Mouse (Mus musculus) CD4-positive, CD25-positive, alpha-beta regulatory T cell, adult 4 months (primary cell): ENCODE results near the gene Mfsd1. TPM values are rescaled to one million over a fixed set of nuclear protein-coding genes. Genes with fewer than 3 reads are reported as not detected.

ENCODE experiments used
- ATAC-seq: one replicate; pipeline ENCODE4 v1.8.0; 2017
- polyA plus RNA-seq, 2 experiments: library from polyadenylated mRNA; unstranded; fragments of 100-300 nt; shearing (Covaris generic); gene quantifications; one replicate each; pipeline ENCODE4 v1.2.1; 2017

Mfsd1 gene
- 10 to 100 TPM; 30.6 to 33.4 TPM for polyA plus RNA-seq

DNA sequence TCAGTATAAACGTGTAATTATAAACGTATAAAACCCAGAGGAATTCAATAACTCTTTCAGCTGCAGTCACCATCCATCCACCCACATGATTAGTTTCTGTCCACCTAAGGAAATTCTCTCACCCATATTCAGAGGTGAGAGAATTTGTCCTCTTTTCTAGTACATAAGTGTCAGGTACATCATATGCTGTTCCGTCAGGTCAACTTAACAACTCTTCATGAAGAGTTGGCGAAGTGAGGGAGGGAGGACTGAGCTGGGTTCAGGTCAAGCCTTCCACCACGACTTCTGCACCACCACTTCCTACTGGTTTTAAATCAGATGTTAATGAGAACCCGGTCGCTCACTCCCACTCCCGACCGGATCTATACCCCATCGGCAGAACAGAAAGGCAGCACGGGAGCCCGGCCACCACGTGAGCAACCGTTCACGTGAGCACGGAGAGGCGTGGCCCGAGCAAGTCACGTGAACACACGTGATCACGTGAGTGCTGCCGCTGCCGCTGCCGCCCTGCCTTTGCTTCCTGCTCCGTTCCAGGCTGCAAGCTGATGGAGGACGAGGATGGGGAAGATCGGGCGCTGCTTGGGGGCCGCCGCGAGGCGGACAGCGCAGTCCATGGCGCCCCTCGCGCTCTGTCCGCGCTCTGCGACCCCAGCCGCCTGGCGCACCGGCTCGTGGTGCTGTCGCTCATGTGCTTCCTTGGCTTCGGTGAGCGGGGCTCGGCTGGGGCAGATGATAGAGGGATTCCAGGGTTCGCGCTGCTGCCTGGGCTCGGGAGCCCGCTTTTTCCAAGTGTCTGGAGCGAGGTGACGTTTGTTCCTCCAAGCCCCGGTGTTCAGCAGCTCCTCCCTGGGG lies at the start of gene Mfsd1:
Gene Mfsd1 (plus strand): TSS at position 469 of the 852 bp plus-strand sequence.
- ATAC-seq, result peak; percentile 83

DNA sequence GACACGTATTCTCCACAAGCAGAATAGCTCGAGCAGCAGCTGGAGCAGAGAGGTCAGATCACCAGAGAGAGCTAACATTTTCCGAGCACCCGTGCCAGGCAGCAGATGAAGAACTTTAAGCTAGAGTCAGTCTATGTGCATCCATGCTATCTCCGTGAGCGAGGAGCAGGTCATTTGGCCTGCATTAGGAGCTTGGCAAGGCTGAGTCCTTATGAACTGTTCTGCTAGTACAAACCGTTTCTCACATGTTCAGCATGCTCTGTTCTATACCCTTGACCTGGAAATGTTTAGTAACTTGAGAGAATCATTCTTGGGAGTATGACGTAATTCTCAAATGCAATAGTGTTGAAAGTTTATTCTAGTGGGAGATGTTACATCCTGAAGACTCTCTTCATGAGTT lies 38.9 kb upstream of the Mfsd1 start:
- ATAC-seq, result no peak

DNA sequence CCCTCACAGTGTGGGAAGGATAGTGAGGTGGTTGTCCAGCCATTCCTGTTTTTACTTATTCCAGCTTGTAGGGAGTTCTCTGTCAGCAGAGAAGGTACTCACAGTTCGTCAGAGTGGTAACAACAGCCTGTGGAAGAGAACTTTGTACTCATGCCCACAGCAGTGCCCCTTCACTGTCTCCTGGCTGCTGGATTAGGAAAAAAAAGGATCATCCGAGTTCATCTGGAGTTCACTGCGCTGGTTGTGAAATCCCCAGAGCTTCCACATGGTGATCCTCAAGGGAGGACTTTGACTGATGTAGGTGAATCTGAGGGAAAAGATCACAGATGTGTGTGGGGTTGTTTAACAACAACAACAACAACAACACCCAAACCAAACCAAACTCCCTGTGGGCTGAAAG lies 31.3 kb upstream of the Mfsd1 start:
- ATAC-seq, result no peak

DNA sequence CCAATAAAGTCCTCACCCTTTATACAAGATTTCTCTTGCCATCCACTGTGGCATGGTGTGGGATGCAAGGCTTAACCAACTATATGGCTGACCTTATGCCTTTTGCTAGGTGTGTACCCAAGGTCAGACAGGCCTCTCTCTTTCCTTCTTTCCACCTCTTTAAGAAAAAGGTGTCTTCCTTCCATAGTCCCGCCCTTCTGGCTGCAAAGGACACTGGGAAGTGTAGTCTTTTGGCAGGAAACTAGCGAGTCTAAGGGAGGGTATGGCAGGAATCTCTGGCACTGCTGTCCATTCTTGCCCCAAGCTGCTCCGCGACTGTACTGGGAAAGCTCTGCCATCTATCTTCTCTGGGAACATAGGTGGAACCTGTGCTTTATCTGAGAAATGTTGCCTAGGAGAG lies 29.3 kb upstream of the Mfsd1 start:
- ATAC-seq, result no peak

DNA sequence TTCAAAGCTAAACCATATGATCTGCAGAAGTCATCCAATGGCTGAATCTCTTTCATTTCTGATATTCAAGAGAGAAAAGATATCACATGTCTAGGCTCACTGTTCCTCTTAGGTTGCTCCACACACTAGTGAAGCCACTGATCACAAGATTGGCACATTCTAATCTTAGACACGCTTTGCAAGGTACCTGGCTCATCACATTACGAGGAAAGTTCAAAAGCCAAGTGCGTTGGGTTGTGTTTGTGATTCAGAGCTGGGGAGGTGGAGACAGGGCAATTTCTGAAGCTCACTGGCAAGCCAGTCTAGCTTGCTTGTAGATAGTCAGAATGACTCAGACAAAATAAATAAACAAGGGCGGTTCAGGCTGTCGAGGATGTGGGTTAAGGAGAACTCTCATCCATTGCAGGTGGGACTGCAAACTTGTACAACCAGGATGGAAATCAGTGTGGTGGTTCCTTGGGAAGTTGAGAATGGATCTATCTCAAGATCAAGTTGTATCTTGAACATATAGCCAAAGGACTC lies 28.6 kb upstream of the Mfsd1 start:
- no peak for ATAC-seq

DNA sequence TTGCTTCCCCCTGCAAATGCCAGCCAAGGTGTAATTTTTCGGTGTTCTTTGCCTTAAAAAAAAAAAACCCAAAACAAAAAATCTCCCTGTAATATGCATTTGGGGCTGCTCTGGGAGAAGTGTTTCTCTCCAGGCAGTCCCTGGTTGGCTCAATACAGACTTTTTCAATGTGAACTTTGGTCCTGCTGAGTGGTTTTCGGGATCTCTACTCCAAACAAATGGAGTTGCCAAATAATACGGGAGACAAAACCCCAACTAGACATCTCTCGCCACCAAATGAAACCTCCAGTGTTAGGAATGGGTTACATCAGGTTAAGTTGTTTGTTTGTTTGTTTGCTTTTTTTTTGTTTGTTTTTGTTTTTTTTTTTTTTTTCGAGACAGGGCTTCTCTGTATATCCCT lies 27.3 kb upstream of the Mfsd1 start:
- ATAC-seq, result no peak

DNA sequence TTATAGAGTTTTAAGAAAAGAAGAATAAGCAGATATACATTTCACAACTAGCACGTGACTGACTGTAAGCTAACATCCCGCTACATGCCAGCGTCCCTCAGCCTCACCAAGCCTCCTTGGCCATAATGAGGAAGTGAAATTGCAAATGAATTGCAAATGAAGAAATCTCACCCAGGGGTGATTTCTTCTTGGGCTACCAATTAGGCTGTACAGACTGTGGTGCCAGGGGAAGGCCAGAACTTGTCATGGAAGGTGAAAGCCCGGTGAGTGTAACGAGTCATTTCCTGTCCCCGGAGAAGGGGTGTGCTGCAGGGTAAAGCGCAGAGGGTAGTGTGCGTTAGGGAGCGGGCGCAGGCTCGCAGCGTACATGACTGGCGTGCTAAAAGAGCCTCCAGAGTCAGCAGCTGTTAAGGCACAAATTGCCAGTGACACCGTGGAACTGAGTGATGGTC lies 25.3 kb upstream of the Mfsd1 start:
- ATAC-seq, result peak; percentile 70

DNA sequence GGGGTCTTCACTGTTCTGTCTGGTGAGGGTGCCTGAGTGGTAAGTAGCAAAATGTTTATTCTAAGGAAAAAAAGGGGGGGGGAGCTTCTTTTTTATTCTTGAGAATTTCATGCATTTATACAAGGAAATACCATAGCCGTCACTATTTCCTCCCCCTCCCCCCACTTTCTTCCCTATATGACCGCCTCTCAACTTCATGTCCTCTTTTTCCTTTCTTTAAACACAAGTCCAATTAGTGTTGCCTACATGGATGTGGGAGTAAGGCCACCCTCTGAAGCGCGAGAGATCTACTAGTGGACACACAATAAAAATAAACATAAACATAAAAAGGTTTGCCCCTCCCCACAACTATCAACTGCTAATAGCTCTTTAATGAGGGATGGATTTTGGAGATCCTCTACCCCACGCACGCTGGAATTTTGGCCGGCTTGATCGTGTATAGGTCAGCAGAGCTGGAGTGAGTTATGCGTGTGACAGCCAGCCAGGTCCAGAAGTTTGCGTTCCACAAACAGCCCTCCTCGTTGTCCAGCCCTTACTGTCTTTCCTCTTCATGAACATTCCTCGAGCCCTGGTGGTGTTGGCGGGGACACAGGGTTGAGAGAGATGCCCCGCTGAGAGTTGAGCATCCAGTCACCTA lies 24.7 kb upstream of the Mfsd1 start:
- no peak for ATAC-seq

DNA sequence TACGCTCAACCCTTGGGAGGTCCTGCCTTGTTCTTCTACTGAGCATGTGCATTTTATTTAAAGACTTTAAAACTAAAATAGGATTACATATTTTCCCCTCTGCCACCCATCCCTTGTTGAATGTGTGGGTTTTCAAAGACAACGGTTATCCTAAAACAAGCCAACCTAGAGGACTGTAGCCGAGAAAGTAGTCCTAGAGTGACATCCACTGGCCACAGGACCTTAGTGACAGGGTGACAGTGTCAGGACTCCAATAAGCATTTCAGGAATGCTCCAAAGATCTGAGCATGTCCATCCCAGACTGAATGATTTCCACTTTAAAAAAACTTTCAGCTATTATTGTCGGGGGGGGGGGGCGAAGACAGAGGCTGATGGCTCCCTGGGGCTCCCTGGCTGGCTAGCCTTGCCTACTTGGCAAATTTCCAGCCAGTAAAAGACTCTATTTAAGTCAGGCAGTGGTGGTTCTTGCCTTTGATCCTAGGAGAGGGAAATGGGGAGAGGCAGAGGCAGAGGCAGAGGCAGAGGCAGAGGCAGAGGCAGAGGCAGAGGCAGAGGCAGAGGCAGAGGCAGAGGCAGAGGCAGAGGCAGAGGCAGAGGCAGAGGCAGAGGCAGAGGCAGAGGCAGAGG lies 17.7 kb upstream of the Mfsd1 start:
- ATAC-seq, result no peak

DNA sequence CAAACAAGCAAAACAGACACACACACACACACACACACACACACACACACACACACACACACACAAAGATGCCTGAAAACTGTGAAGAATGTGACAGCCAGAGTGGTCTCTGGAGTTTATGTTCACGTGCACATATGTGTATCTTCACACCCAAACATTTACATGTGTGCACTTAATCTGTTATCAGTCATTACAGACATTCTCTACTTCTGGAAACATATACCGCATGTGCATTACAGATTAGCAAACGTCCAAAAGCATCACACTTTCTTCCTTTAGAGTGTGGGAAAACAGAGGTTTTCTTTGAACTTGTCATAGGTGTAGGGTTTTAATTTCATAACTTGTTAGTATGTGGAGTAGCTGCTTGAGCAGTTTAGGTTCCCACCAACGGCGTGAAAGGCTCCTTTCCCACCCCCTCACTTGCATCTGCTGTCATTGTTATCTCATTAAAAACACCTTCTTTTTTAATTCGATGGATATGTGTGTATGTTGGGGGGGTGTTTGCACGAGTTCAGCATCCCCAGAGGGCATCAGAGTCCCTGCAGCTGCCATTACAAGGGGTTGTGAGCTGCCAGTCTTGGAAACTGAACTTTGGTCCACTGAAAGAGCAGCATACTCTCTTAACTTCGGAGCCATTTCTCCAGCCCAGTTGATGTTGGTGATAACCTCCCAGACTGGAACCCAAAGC lies 16.9 kb upstream of the Mfsd1 start:
- ATAC-seq, result no peak

DNA sequence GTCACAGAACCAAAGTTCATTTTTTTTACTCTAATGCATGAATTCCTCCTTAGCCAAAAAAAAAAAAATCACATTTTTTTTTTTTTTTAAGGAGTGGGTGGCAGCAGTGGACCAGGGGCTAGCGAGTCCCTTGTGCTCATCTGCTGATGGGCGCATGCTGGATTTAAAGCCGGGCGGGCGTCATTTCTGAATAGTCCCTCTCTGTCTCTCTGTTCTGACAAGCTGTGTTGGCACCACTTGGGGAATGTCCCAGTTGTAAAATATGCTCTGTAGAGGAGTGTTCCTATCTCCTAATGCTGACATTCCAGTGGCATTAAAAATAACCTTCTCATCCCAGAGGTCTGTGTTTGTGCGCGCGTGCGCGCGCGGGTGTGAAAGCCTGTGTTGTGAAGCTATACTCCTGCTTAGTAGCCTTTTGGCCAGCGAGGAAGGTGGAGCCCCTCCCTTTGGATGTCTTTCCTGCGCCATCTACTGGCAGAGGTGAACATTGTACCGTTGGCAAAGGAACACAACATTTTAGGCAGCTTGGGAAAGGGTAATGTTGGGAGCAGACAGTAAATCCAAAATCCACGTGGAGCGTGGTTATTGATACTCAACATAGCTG lies 14.4 kb upstream of the Mfsd1 start:
- ATAC-seq, result peak; percentile 80

DNA sequence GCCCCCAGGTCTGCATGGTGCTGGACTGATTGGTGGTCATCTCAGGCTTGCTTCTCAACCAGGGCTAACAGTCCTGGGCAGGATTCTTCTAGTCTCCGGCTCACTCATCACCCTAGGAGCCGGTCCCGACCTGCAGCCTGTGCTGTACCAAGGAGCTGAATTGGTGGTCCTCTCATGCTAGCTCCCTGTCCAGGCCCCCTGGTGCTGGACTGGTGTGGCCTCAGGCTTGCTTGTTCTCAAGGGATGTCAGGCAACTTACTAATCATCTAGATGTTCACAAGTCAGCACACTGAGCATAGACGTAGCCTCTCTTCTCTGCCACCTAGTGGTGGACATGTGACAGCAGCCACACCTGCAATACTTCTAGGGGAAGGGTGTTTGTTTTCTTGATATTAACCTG lies 9.6 kb upstream of the Mfsd1 start:
- peak; percentile 72 for ATAC-seq

DNA sequence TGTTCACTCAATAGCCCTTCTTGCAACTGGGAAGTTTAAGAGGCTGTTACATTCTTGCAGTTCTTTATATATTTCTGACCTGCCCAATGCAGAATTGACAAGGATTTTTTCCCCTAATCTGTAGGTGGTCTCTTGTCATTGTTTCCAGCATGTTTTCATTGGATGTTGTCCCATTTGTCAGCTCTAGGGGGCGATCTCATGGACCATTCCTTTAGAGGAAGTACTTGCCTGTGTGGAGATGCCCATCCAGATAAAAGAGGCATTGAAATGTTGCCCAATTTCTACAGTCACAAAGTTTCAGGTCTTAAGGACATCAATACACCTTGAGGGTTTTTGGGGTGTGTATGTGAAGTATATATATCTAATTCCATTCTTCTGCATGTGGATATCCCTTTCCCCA lies 9.0 kb upstream of the Mfsd1 start:
- no peak for ATAC-seq

DNA sequence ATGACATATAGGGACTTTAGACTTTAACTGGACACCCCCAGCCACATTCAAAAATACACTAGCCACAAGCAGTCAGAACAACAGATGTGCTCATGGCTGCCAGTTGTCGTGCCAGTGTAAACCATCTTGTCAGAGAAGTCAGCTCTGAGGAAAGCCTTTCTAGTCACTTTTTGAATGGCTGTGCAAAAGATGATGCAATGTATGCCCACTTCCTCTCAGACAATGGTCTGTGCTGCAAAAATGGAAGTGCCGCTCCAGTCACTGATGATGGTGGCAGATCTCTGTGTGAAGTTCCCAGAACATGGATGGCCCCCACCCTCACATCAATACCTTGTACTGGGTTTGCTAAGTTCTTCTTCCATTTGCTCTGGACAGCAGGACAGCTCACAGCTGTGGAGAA lies 6.3 kb upstream of the Mfsd1 start:
- ATAC-seq, result no peak

DNA sequence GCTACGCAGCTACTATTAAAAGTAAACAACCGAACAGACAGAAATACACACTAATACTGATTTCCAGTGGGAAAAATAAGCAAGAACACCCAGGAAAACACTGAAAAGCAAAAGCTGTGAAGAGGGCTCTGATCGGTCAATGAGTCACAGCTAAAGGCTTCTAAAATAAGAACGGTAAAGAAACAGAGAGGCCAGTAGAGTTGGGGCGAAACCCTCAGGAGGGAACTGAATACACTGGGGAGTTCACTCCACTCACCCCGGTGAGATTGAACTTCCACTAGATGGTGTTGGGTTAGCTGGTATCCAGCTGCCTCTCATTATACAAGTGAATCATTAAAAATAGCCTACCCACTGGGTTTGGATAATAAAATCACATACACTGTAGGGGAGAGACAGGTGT lies 5.8 kb upstream of the Mfsd1 start:
- ATAC-seq, result no peak

DNA sequence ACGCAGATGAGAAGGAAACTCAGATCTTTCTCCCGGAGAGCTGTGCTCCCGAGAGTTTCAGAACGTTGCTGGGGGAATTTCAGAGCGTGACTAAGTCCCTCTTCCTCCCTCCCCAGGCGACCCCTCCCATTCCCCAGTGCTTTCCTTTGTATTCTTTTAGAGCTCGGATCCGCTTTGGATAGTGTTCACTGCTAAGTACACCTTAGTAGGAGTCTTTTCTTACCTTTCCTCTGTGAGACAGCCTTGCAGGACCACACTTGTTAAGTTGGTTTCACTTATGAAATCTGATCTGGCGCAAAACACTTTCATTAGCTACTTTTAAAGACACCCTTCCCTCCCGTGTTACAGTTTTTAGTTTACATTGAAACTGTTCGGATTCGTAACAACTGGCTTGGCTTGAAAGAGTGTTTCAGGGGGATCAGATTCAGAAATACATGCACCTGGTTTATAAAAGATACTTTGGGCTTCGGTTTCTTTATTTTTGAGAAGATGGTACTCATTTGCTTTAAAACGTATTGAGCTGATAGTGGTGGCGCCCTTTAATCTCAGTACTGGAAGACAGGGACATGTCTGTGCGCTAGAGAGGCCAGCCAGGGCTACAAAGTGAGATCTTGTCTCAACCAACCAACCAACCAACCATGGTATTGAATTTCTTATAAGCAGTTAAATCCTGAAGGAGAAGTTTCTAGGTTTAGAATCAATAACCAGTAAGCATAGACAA lies 744 bp downstream of the Mfsd1 start:
- peak; percentile 24 for ATAC-seq

DNA sequence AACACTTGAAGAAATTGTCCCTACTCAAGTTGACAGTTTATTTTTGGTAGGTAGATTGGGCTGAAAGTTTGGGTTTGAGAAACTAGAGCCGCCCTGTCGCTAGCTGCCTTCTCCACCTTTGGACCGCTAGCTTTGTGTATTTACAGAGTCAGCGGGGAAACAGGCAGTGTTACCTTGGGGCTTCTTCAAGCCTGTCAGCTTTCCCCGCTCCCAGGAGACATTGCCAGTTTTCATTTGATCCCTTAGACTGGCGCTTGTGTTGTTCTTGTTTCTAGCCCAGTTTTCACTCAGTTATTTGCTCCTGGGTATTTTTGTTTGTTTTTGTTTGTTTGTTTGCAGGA lies 1.3 kb downstream of the Mfsd1 start:
- ATAC-seq, result no peak

DNA sequence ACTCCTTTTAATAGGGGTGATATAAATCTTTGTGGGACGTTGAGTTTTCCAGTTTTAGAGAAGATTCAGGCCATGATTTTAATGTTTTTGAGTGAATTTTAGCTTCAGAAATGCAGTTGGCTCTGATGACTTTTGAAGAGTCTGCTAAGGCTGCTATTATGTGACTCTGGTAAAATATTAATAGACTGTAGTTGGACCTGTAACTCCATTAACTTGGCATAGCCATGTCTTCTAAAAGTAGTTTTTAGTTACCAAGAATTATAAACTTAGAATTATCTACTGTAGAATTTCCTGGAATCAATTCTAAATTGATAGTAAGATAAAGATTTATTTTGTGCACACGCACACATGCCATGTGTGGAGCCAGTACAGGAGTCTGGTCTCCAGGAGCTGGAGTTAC lies 4.0 kb downstream of the Mfsd1 start:
- ATAC-seq, result no peak

DNA sequence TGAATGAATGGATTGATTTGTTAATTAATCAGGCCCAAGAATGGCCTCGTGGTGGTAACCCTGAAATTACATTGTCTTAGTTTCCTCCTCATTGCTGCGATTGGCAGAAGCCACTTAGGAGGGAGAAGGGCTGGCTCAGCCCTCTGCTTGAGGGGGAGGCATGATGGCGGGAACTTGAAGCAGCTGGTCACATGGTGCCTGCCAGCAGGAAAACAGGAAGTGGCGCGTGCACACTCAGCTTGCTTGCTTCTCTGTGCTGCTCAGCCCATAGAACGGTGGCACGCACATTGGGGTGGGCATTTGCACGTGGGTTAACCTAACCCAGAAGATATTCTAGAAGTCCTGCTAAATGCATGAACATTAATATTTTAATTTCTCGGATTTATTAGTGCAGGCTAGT lies 4.9 kb downstream of the Mfsd1 start:
- ATAC-seq, result no peak

DNA sequence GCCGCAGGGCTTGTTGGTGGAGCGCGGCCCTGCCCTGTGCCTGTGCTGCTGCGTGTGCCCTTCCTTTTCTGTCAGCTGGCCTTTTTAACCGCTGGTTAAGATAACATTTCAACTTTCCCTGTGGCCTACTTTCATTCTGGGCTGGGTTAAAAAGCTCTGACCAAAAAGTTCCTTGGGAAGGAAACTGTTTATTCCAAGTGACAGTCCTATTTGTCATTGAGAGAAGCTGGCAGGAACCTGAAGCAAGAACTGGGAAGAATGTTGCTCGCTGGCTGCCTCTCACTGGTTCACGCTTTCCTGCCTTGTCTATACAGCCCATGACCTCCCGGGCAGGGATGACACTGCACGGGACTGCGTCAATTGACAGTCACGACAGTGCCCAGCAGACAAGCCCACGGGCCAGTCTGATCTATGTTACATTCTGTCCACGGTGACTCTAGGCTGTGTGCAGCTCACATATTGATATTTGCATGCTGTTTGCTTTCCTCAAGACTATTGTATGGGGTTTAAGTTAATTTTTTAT lies 19.1 kb downstream of the Mfsd1 start:
- no peak for ATAC-seq

DNA sequence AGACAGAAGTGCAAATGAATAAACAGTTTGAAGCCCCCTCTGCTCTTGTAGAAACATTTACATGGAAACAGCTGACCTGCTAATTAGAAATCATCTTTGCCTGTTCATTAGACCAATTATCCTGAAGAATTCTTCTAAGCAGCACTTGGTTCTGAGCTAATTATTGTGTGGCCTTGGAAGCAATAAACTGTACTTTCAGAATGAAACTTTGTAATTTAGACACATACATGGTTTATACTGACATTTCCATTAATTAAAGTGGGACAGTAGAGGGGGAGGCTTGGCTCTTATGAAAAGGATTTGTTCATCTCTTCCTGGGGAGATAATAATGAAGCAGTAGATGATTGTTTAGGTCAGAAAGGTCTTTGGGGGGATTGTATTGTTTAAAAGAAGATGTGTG lies 35.7 kb downstream of the Mfsd1 start:
- no peak for ATAC-seq

DNA sequence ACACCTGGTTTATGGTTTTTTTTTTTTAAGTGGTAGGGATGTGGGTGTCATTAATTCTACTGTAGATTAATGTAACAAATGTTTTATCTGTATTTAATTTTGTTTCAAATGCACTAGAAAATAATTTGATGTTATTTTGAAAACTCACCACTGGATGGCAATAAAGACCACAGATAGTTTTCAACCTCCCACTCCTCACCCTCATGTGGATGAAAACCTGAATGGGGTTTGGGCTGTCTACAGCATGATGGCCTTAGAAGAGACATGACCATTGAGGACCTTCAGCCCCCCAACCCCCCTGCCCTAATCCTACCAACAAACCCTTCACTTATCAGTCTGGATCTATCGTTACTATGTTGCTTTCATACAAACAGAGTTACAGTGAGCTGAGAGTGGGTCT lies 42.1 kb downstream of the Mfsd1 start:
- no peak for ATAC-seq
